Comparison of ENCODE assay signal across 10 mouse cellular contexts in the genomic region with DNA sequence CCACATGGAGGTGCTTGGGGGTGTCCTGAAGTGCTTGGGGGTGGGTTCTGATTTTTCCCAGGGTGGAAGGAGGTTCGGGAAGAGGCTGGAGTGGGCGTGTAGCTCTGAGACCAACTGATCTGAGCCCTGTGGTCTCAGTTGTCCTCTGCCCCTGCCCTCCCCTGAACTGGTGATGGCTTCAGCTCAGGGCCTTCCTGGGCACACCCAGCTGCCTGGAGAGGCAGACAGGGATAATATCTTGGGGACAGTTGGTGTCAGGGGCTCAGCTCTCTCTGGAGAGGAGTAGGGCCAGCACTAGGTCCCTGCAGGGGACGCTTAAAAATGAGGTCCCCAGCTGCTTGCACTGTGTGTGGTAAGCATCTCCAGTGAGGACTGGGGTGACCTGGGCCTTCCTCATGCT. TPM values are rescaled to one million over a fixed set of nuclear protein-coding genes. Genes with fewer than 3 reads are reported as not detected.
DNase-seq lines count a peak whose midpoint lies in the region; ATAC-seq lines count a peak whose summit lies in the region.
"Had no signal": no experiment of that assay in that cellular context is flagged by ENCODE, and none has a peak within 500 bp of the region (broad histone marks: within the 10 kb centered on the region; RNA-seq: fewer than 3 reads in every experiment).

No protein-coding gene starts in this region.

- no peak overlapping the region for H3K27ac ChIP-seq in midbrain, embryonic 11.5 days (ENCODE audit: low read depth, low read length)
- no peak overlapping the region for H3K27ac ChIP-seq in midbrain, embryonic 14.5 days (replicated peaks; ENCODE audit: low read depth, low read length)
- no peak overlapping the region for H3K27ac ChIP-seq in forebrain, embryonic 13.5 days
- H3K27ac ChIP-seq in limb, embryonic 13.5 days, result no peak overlapping the region; the same call in 1 of the 2 replicates

- H3K4me2 ChIP-seq in midbrain, embryonic 11.5 days, result 0 out of 2 replicates have a peak overlapping the region, but pooled peaks have one; percentile 11
- no peak overlapping the region for H3K4me2 ChIP-seq in midbrain, embryonic 14.5 days (ENCODE audit: low read length)
- H3K4me2 ChIP-seq in forebrain, embryonic 13.5 days, result no peak overlapping the region
- H3K4me2 ChIP-seq in limb, embryonic 13.5 days (replicated peaks), result no peak overlapping the region

- no peaks in the 10 kb centered on the region for H3K9me3 ChIP-seq in midbrain, embryonic 11.5 days (ENCODE audit: control insufficient read depth, low read length)
- no peaks in the 10 kb centered on the region for H3K9me3 ChIP-seq in midbrain, embryonic 14.5 days (ENCODE audit: control insufficient read depth, low read length)
- H3K9me3 ChIP-seq in forebrain, embryonic 13.5 days (replicated peaks), result no peaks in the 10 kb centered on the region
- H3K9me3 ChIP-seq in limb, embryonic 13.5 days, result no peaks in the 10 kb centered on the region

- no peaks in the 10 kb centered on the region for H3K27me3 ChIP-seq in midbrain, embryonic 11.5 days (ENCODE audit: control insufficient read depth, insufficient read depth, low read length)
- no peaks in the 10 kb centered on the region for H3K27me3 ChIP-seq in midbrain, embryonic 14.5 days (ENCODE audit: control insufficient read depth, insufficient read depth, low read length)
- H3K27me3 ChIP-seq in forebrain, embryonic 13.5 days, result no peaks in the 10 kb centered on the region
- H3K27me3 ChIP-seq in limb, embryonic 13.5 days, result no peaks in the 10 kb centered on the region

- no peak for DNase-seq in midbrain, embryonic 11.5 days (ENCODE audit: low spot score, missing footprints)
- DNase-seq in midbrain, embryonic 14.5 days, result no peak
- DNase-seq in spleen, postnatal 14 days (ENCODE audit: low spot score in 2 of 2), result peak; percentile 40 to 53
- no peak for DNase-seq in adrenal gland, adult (ENCODE audit: inconsistent age in 2 of 2, low spot score in 1 of 2)
- no peak for DNase-seq in urinary bladder, postnatal 36 days (ENCODE audit: low spot score in 2 of 2)
- DNase-seq in testis, postnatal 14 days (ENCODE audit: low spot score), result no peak
- DNase-seq: lung, postnatal 10 days had no signal

- H3K4me3 ChIP-seq in midbrain, embryonic 11.5 days (ENCODE audit: low read depth, low read length), result no peak overlapping the region
- H3K4me3 ChIP-seq in midbrain, embryonic 14.5 days (replicated peaks; ENCODE audit: low read depth, low read length), result no peak overlapping the region
- no peak overlapping the region for H3K4me3 ChIP-seq in forebrain, embryonic 13.5 days
- no peak overlapping the region for H3K4me3 ChIP-seq in limb, embryonic 13.5 days

- H3K9ac ChIP-seq in midbrain, embryonic 11.5 days (ENCODE audit: low read length), result peak overlapping the region; percentile 38
- no peak overlapping the region for H3K9ac ChIP-seq in midbrain, embryonic 14.5 days (replicated peaks; ENCODE audit: low read length)
- peak overlapping the region; percentile 89 for H3K9ac ChIP-seq in forebrain, embryonic 13.5 days
- peak overlapping the region; percentile 36; the same call in 1 of the 2 replicates for H3K9ac ChIP-seq in limb, embryonic 13.5 days

- peaks cover 3% of the 10 kb centered on the region for H3K36me3 ChIP-seq in midbrain, embryonic 11.5 days (ENCODE audit: control insufficient read depth, insufficient read depth, low read length)
- peaks cover 22% of the 10 kb centered on the region for H3K36me3 ChIP-seq in midbrain, embryonic 14.5 days (ENCODE audit: control insufficient read depth, insufficient read depth, low read length)
- H3K36me3 ChIP-seq in forebrain, embryonic 13.5 days (ENCODE audit: poor library complexity, severe bottlenecking), result peaks cover 27% of the 10 kb centered on the region
- peaks cover 22% of the 10 kb centered on the region for H3K36me3 ChIP-seq in limb, embryonic 13.5 days

- peaks cover 19% of the 10 kb centered on the region for H3K4me1 ChIP-seq in midbrain, embryonic 11.5 days (ENCODE audit: control insufficient read depth, insufficient read depth, low read length)
- H3K4me1 ChIP-seq in midbrain, embryonic 14.5 days (ENCODE audit: control insufficient read depth, insufficient read depth, low read length), result peaks cover 26% of the 10 kb centered on the region
- peaks cover 42% of the 10 kb centered on the region for H3K4me1 ChIP-seq in forebrain, embryonic 13.5 days
- H3K4me1 ChIP-seq in limb, embryonic 13.5 days, result peaks cover 35% of the 10 kb centered on the region

- 61% methylated on average over 3 of the region's 3 CpGs for WGBS in midbrain, embryonic 11.5 days
- 55% methylated on average over 3 of the region's 3 CpGs for WGBS in midbrain, embryonic 14.5 days
- 55% methylated on average over 3 of the region's 3 CpGs for WGBS in forebrain, embryonic 13.5 days
- WGBS in limb, embryonic 13.5 days, result 52% methylated on average over 3 of the region's 3 CpGs

- ATAC-seq in midbrain, embryonic 11.5 days (ENCODE audit: low FRiP score), result no peak
- ATAC-seq in midbrain, embryonic 14.5 days (ENCODE audit: low FRiP score, low TSS enrichment), result no peak
- no peak for ATAC-seq in forebrain, embryonic 13.5 days
- no peak for ATAC-seq in limb, embryonic 13.5 days (ENCODE audit: low FRiP score, low read depth)

RNA-seq across cellular contexts. Expression of gene Sppl2b, which starts 2.8 kb away (rescaled TPM):
- polyA plus RNA-seq in midbrain, embryonic 11.5 days (2014; fragmentation: Nextera tagmentation; extraction: Ambion mirVana), result 19.7 and 24.0 TPM in 2 replicates
- polyA plus RNA-seq in midbrain, embryonic 14.5 days (2014; fragmentation: Nextera tagmentation; extraction: Ambion mirVana), result 60.5 and 62.7 TPM in 2 replicates
- polyA plus RNA-seq in forebrain, embryonic 13.5 days (2015; fragmentation: Nextera tagmentation; extraction: Ambion mirVana), result 40.1 and 45.3 TPM in 2 replicates
- 49.0 and 54.1 TPM in 2 replicates for polyA plus RNA-seq in limb, embryonic 13.5 days (2015; fragmentation: Nextera tagmentation; extraction: Ambion mirVana)

RNA-seq across cellular contexts. Expression of gene Lsm7, which starts 2.8 kb away (rescaled TPM):
- 248 and 290 TPM in 2 replicates for polyA plus RNA-seq in midbrain, embryonic 11.5 days (2014; fragmentation: Nextera tagmentation; extraction: Ambion mirVana)
- 256 and 328 TPM in 2 replicates for polyA plus RNA-seq in midbrain, embryonic 14.5 days (2014; fragmentation: Nextera tagmentation; extraction: Ambion mirVana)
- 291 and 325 TPM in 2 replicates for polyA plus RNA-seq in forebrain, embryonic 13.5 days (2015; fragmentation: Nextera tagmentation; extraction: Ambion mirVana)
- 310 and 314 TPM in 2 replicates for polyA plus RNA-seq in limb, embryonic 13.5 days (2015; fragmentation: Nextera tagmentation; extraction: Ambion mirVana)

RNA-seq across cellular contexts. Expression of gene Tmprss9, which starts 13.8 kb away (rescaled TPM):
- polyA plus RNA-seq in midbrain, embryonic 11.5 days (2014; fragmentation: Nextera tagmentation; extraction: Ambion mirVana), result not detected in 2 replicates
- 0.26 TPM in 1 of 2 replicates, not detected in the other for polyA plus RNA-seq in midbrain, embryonic 14.5 days (2014; fragmentation: Nextera tagmentation; extraction: Ambion mirVana)
- polyA plus RNA-seq in forebrain, embryonic 13.5 days (2015; fragmentation: Nextera tagmentation; extraction: Ambion mirVana), result 0.13 and 0.14 TPM in 2 replicates
- polyA plus RNA-seq in limb, embryonic 13.5 days (2015; fragmentation: Nextera tagmentation; extraction: Ambion mirVana), result 0.06 and 0.08 TPM in 2 replicates
- polyA plus RNA-seq: heart, embryonic 16.5 days had no signal

RNA-seq across cellular contexts. Expression of gene Lingo3, which starts 14.0 kb away (rescaled TPM):
- 0.23 and 0.55 TPM in 2 replicates for polyA plus RNA-seq in midbrain, embryonic 11.5 days (2014; fragmentation: Nextera tagmentation; extraction: Ambion mirVana)
- polyA plus RNA-seq in midbrain, embryonic 14.5 days (2014; fragmentation: Nextera tagmentation; extraction: Ambion mirVana), result 6.2 and 7.3 TPM in 2 replicates
- 1.7 and 2.0 TPM in 2 replicates for polyA plus RNA-seq in forebrain, embryonic 13.5 days (2015; fragmentation: Nextera tagmentation; extraction: Ambion mirVana)
- polyA plus RNA-seq in limb, embryonic 13.5 days (2015; fragmentation: Nextera tagmentation; extraction: Ambion mirVana), result 0.92 and 1.3 TPM in 2 replicates

RNA-seq across cellular contexts. Expression of gene Oaz1, which starts 31.4 kb away (rescaled TPM):
- 1,723 and 1,824 TPM in 2 replicates for polyA plus RNA-seq in midbrain, embryonic 11.5 days (2014; fragmentation: Nextera tagmentation; extraction: Ambion mirVana)
- polyA plus RNA-seq in midbrain, embryonic 14.5 days (2014; fragmentation: Nextera tagmentation; extraction: Ambion mirVana), result 1,218 and 1,334 TPM in 2 replicates
- 1,581 and 1,699 TPM in 2 replicates for polyA plus RNA-seq in forebrain, embryonic 13.5 days (2015; fragmentation: Nextera tagmentation; extraction: Ambion mirVana)
- polyA plus RNA-seq in limb, embryonic 13.5 days (2015; fragmentation: Nextera tagmentation; extraction: Ambion mirVana), result 1,885 and 1,910 TPM in 2 replicates

Comparison
In these comparisons a context has a peak if more than half of its experiments do, and no peak if none do; other contexts are left out.
1. DNase-seq: peak in spleen, postnatal 14 days (2 of 2); none in midbrain, embryonic 11.5 days (single experiment), midbrain, embryonic 14.5 days (single experiment), adrenal gland, adult (0 of 2), urinary bladder, postnatal 36 days (0 of 2) and testis, postnatal 14 days (single experiment).